Mouse (Mus musculus) retina, postnatal 7 days (tissue): ENCODE measurements around the gene Diaph3.

Experiments
- DNase-seq: peaks from one replicate; pipeline ENCODE4 v3.0.0-alpha.2; 2012; ENCODE audit warnings: low read depth, low spot score

The Diaph3 gene

GRCm38 (mm10) chr14:86646499-86647120, 494.4 kb downstream of the Diaph3 start:
- no peak for DNase-seq

- no peak for DNase-seq
These were observed 498.2 kb downstream of the Diaph3 start for GRCm38 (mm10) chr14:86642831-86643241.

- DNase-seq, result no peak
These were observed 499.2 kb downstream of the Diaph3 start for GRCm38 (mm10) chr14:86641839-86642238.

GRCm38 (mm10) chr14:86640086-86640485, 500.9 kb downstream of the Diaph3 start:
- no peak for DNase-seq

- DNase-seq, result no peak
These were observed 505.4 kb downstream of the Diaph3 start for GRCm38 (mm10) chr14:86635594-86636140.

GRCm38 (mm10) chr14:86635052-86635451, 506.0 kb downstream of the Diaph3 start:
- no peak for DNase-seq

GRCm38 (mm10) chr14:86633799-86634198, 507.2 kb downstream of the Diaph3 start:
- no peak for DNase-seq

GRCm38 (mm10) chr14:86624816-86625425, 516.1 kb downstream of the Diaph3 start:
- DNase-seq, result no peak

GRCm38 (mm10) chr14:86619637-86620036, 521.4 kb downstream of the Diaph3 start:
- DNase-seq, result no peak
